Mouse (Mus musculus): ENCODE results near the gene Gm15557. TPM values are rescaled to one million over a fixed set of nuclear protein-coding genes. Genes with fewer than 3 reads are reported as not detected.

The Gm15557 gene
- total and polyA plus RNA-seq, 3 experiments, result not detected

DNA sequence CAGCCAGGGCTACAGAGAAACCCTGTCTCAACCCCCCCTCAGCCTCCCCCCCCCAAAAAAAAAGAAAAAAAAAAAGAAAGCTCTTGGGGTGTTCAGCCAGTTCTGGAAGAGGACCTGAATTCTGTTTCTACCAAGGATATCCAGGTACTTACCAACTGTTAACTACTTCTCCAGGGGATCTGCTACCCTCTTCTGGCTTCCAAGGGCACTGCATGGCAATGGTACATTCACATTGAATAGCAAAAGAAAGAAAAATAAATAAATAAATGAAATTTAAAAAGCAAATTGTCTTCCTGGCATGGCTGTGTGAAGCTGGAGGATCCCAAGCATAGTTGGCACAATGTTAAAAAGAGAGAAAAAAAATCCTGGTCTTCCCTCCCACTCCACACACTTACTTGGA lies 11.5 kb downstream of the Gm15557 start:
- peak; percentile 64 for DNase-seq

DNA sequence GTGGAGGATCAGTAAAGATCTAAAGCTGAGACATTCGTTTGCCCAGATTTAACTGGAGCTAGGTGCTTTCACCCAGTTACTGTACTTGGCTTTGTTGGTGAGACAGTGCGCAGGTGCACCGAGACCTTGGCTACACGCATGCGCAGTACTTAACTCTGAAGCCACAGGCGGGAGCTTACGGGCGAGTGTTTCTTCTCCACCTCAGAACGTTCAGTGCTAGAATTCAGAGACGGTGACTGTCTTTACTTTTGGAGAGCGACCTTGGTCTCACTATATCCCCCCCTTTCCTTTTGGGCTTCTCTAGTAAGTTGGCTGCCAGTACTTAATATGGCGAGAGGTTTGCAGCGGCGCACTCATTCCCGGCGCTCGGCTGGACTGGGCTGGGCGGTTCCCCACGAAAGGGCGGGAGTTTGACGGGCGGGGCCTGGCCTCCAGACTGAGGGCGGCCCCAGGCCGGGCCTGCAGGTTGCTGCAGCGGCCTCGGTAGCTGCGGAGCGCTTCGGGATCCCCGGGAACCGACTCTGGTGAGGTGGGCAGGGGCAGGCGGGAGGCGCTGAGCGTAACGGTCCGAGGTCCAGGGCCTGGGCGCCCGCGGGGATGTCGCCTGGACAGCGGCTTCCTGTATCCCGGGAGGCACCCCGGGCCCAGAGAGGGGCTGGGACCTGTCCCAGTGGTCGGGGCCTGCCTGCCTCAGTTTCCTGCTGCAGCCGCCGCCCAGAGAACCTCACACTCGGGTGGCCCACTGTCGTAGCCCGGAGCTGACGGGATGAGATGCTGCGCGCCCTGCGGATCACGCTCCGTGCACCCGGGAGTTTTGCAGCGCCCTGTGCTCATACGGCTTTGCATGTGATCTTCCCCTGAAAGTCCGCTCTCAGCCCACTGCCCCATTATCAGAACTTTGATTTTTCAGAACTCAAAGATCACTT lies 15.9 kb downstream of the Gm15557 start, which contains the start of gene Cep250:
Gene Cep250, plus strand, starts transcription at position 325 of the 926 bp plus-strand sequence.
- DNase-seq, result peak; percentile 95

DNA sequence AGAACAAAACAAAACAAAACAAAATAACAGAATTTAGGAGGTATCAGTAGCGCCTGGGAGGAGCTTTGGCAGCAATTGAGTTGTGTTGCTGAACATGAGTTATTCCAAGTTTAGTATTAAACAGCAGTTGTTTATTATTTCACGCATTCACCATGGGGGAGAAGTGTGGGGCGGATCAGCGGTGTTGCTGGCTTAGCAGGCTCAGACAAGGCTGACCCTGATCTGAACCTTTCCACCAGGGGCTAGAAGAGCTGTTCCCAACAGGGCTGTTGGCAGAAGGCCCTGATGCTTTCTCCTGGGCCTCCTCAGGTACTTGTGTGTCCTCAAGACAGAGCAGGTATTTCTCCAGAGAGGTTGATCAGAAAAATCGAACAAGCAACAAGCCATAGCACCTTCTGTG lies 19.5 kb downstream of the Gm15557 start:
- no peak for DNase-seq

DNA sequence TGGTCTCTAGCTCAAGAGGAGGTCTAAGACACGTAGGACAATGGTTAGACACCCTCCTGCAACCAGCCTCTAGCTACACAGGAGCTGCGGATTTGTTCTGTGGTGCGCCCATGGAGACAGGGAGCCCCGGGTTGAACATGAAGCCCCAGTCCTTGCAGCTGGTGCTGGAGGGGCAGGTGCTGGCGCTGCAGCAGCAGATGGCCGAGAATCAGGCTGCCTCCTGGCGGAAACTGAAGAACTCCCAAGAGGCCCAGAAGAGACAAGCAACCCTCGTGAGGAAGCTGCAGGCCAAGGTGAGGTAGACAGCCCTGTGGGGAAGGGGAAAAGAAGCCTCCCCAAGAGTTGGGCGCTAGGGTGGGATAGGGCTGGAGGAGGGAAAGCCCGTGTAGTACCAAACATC lies 21.3 kb downstream of the Gm15557 start:
- DNase-seq, result no peak

- peak; percentile 13 for DNase-seq
Observed at GRCm38 (mm10) chr2:155962991-155963390, 22.5 kb downstream of the Gm15557 start.

DNA sequence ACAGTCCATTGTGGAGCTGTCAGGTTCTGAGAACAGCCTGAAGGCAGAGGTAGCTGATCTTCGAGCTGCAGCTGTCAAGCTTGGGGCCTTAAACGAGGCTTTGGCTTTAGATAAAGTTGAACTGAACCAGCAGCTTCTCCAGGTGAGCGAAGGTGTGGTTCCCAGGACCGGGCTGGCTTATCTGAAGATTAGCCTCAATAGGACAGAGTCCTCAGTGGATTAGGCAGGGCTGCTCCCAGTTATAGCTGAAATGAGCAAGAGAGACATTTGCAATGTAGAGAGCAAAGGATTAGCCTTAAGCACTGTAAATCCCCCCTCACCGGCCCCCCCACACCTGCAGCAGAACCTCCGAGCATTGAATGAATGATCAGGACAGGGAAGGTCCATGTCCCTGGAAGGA lies 32.8 kb downstream of the Gm15557 start:
- no peak for DNase-seq

DNA sequence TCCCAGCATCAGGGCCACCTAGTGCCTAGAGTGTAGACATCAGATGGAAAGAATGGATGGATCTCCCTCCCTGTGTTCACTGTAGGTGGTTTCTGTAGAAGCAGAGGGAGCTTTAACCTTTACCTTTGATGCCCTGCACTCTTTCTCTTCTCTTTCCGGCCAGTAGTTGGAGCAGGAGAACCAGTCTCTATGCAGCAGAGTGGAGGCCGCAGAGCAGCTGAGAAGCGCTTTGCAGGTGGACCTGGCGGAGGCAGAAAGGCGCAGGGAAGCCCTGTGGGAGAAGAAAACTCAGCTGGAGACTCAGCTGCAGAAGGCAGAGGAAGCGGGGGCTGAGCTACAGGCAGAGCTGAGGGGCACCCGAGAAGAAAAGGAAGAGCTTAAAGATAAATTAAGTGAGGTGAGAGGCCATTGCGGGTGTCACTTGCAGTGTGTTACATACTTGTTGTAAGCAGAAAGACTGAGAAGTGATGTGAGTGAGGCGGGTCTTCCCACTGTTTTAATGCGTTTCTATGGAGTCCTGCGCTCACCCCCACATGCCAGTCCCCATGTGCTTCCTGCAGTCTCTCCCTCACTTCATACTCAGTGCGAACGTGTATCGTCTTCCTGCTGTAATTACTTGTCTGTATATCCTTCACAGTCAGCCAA lies 33.7 kb downstream of the Gm15557 start:
- no peak for DNase-seq

DNA sequence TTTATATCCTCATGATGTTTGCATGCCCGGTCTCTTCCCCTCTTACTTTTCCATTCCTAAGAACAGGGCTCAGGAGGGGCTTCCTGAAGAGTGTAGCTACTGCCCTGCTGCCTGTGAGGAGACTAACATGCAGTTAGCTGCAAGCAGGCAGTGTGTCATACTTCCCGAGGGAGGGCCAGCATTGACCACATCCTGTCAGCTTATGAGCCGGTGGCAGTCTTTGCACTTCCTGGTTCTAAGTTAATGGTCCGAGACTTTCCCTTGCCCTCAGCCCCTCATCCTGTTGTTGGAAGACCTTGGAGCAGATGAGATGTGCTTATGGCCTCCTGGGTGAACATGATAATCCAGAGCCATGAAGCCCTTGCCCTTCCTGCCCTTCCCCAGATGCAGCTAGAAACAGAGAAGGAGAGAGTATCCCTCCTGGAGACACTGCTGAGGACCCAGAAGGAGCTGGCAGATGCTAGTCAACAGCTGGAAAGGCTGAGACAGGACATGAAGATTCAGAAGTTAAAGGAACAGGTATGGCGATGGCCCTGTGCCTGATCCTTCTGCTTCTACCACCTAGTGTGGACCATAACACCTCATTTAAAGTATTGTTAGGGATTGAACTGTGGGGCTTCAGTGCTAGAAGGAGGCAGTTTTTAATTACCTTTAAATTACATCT lies 38.9 kb downstream of the Gm15557 start:
- peak; percentile 26 for DNase-seq

GRCm38 (mm10) chr2:155985776-155986175 lies 45.2 kb downstream of the Gm15557 start:
- no peak for DNase-seq

GRCm38 (mm10) chr2:155987131-155987530 lies 46.6 kb downstream of the Gm15557 start:
- DNase-seq, result no peak

GRCm38 (mm10) chr2:155989085-155989484 lies 48.6 kb downstream of the Gm15557 start:
- DNase-seq, result no peak

GRCm38 (mm10) chr2:155991151-155991550 lies 50.6 kb downstream of the Gm15557 start:
- DNase-seq, result no peak

DNA sequence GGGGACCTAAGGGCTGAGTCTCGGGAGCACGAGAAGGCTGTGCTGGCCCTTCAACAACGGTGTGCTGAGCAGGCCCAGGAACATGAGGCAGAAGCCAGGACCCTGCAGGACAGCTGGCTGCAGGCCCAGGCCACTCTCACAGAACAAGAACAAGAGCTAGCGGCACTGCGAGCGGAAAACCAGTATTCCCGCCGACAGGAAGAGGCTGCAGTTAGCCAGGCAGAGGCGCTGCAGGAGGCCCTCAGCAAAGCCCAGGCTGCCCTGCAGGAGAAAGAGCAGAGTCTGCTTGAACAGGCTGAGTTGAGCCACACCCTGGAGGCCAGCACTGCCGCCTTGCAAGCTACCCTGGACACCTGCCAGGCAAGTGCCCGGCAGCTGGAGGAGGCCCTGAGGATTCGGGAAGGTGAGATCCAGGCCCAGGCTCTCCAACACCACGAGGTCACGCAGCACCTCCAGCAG lies 51.4 kb downstream of the Gm15557 start:
- DNase-seq, result peak; percentile 35

Other genes with a start within 250 kb of the Gm15557 start
- gene Trpc4ap, start 248.3 kb upstream of the Gm15557 start, total RNA-seq (2021), result 100 to 1,000 TPM; 125 to 152 TPM
- 205 and 228 TPM in 2 replicates for gene Trpc4ap, start 248.3 kb upstream of the Gm15557 start, polyA plus RNA-seq (2012; rRNA removed)
- gene Edem2, start 211.3 kb upstream of the Gm15557 start, total RNA-seq (2021), result 10 to 100 TPM; 43.3 to 45.9 TPM
- gene Edem2, start 211.3 kb upstream of the Gm15557 start, polyA plus RNA-seq (2012; rRNA removed), result 75.3 and 82.1 TPM in 2 replicates
- not detected for gene Gm17581, start 204.9 kb upstream of the Gm15557 start, total RNA-seq (2021)
- gene Gm17581, start 204.9 kb upstream of the Gm15557 start, polyA plus RNA-seq (2012; rRNA removed), result not detected in 2 replicates
- 10 to 100 TPM; 64.5 to 66.2 TPM for gene Procr, start 189.6 kb upstream of the Gm15557 start, total RNA-seq (2021)
- 14.8 and 19.2 TPM in 2 replicates for gene Procr, start 189.6 kb upstream of the Gm15557 start, polyA plus RNA-seq (2012; rRNA removed)
- 1 to 10 TPM; 1.2 to 1.9 TPM for gene Mmp24, start 165.4 kb upstream of the Gm15557 start, total RNA-seq (2021)
- gene Mmp24, start 165.4 kb upstream of the Gm15557 start, polyA plus RNA-seq (2012; rRNA removed), result 1.4 and 2.0 TPM in 2 replicates
- gene BC029722, start 121.3 kb upstream of the Gm15557 start, total RNA-seq (2021), result 100 to 1,000 TPM; 235 to 249 TPM
- gene BC029722, start 121.3 kb upstream of the Gm15557 start, polyA plus RNA-seq (2012; rRNA removed), result 733 and 890 TPM in 2 replicates
- gene Eif6, start 113.8 kb upstream of the Gm15557 start, total RNA-seq (2021), result 100 to 1,000 TPM; 145 to 164 TPM
- 183 and 185 TPM in 2 replicates for gene Eif6, start 113.8 kb upstream of the Gm15557 start, polyA plus RNA-seq (2012; rRNA removed)
- gene Fam83c, start 105.9 kb upstream of the Gm15557 start, total RNA-seq (2021), result under 1 TPM in 1 of 2 experiments, not detected in 1; 0.10 TPM
- gene Fam83c, start 105.9 kb upstream of the Gm15557 start, polyA plus RNA-seq (2012; rRNA removed), result 0.03 and 0.04 TPM in 2 replicates
- gene Uqcc1, start 10.4 kb upstream of the Gm15557 start, total RNA-seq (2021), result 100 to 1,000 TPM; 103 to 138 TPM
- gene Uqcc1, start 10.4 kb upstream of the Gm15557 start, polyA plus RNA-seq (2012; rRNA removed), result 20.3 and 25.0 TPM in 2 replicates
- gene Gdf5, start 4.6 kb downstream of the Gm15557 start, total RNA-seq (2021), result 1 to 10 TPM in 1 of 2 experiments, under 1 TPM in 1; 0.14 to 1.7 TPM
- gene Gdf5, start 4.6 kb downstream of the Gm15557 start, polyA plus RNA-seq (2012; rRNA removed), result 0.31 and 0.39 TPM in 2 replicates
- gene Cep250, start 15.7 kb downstream of the Gm15557 start, total RNA-seq (2021), result 10 to 100 TPM in 1 of 2 experiments, 1 to 10 TPM in 1; 6.1 to 11.9 TPM
- gene Cep250, start 15.7 kb downstream of the Gm15557 start, polyA plus RNA-seq (2012; rRNA removed), result 5.2 and 9.4 TPM in 2 replicates
- 1 to 10 TPM; 2.7 to 2.8 TPM for gene 6430550D23Rik, start 67.2 kb downstream of the Gm15557 start, total RNA-seq (2021)
- gene 6430550D23Rik, start 67.2 kb downstream of the Gm15557 start, polyA plus RNA-seq (2012; rRNA removed), result 1.9 and 2.6 TPM in 2 replicates
- gene Ergic3, start 67.3 kb downstream of the Gm15557 start, total RNA-seq (2021), result 100 to 1,000 TPM; 237 to 261 TPM
- 260 and 283 TPM in 2 replicates for gene Ergic3, start 67.3 kb downstream of the Gm15557 start, polyA plus RNA-seq (2012; rRNA removed)
- gene Fer1l4, start 112.2 kb downstream of the Gm15557 start, total RNA-seq (2021), result not detected
- not detected in 2 replicates for gene Fer1l4, start 112.2 kb downstream of the Gm15557 start, polyA plus RNA-seq (2012; rRNA removed)
- gene Spag4, start 124.4 kb downstream of the Gm15557 start, total RNA-seq (2021), result 1 to 10 TPM; 3.7 to 4.9 TPM
- gene Spag4, start 124.4 kb downstream of the Gm15557 start, polyA plus RNA-seq (2012; rRNA removed), result 2.3 and 3.8 TPM in 2 replicates
- gene Cpne1, start 171.2 kb downstream of the Gm15557 start, total RNA-seq (2021), result 10 to 100 TPM; 48.8 to 53.9 TPM
- gene Cpne1, start 171.2 kb downstream of the Gm15557 start, polyA plus RNA-seq (2012; rRNA removed), result 87.7 and 97.8 TPM in 2 replicates
- 10 to 100 TPM; 16.6 to 28.1 TPM for gene Rbm12, start 171.2 kb downstream of the Gm15557 start, total RNA-seq (2021)
- 2.4 and 4.8 TPM in 2 replicates for gene Rbm12, start 171.2 kb downstream of the Gm15557 start, polyA plus RNA-seq (2012; rRNA removed)
- 10 to 100 TPM; 14.6 to 21.1 TPM for gene Gm28036, start 186.4 kb downstream of the Gm15557 start, total RNA-seq (2021)
- gene Gm28036, start 186.4 kb downstream of the Gm15557 start, polyA plus RNA-seq (2012; rRNA removed), result 2.3 and 3.4 TPM in 2 replicates
- gene Romo1, start 203.3 kb downstream of the Gm15557 start, total RNA-seq (2021), result 100 to 1,000 TPM; 233 to 376 TPM
- 407 and 417 TPM in 2 replicates for gene Romo1, start 203.3 kb downstream of the Gm15557 start, polyA plus RNA-seq (2012; rRNA removed)
- 10 to 100 TPM; 76.7 to 90.3 TPM for gene Nfs1, start 203.5 kb downstream of the Gm15557 start, total RNA-seq (2021)
- 123 and 134 TPM in 2 replicates for gene Nfs1, start 203.5 kb downstream of the Gm15557 start, polyA plus RNA-seq (2012; rRNA removed)
- 100 to 1,000 TPM; 269 to 386 TPM for gene Rbm39, start 239.5 kb downstream of the Gm15557 start, total RNA-seq (2021)
- 89.7 and 94.8 TPM in 2 replicates for gene Rbm39, start 239.5 kb downstream of the Gm15557 start, polyA plus RNA-seq (2012; rRNA removed)

Measured in adrenal gland, adult 2 months (tissue).